Mouse (Mus musculus): ENCODE data around the gene Cbr3. TPM values are rescaled to one million over a fixed set of nuclear protein-coding genes. Genes with fewer than 3 reads are reported as not detected.

Gene Cbr3
- polyA plus RNA-seq (2012; rRNA removed) = 3.4 and 4.6 TPM in 2 replicates

DNA sequence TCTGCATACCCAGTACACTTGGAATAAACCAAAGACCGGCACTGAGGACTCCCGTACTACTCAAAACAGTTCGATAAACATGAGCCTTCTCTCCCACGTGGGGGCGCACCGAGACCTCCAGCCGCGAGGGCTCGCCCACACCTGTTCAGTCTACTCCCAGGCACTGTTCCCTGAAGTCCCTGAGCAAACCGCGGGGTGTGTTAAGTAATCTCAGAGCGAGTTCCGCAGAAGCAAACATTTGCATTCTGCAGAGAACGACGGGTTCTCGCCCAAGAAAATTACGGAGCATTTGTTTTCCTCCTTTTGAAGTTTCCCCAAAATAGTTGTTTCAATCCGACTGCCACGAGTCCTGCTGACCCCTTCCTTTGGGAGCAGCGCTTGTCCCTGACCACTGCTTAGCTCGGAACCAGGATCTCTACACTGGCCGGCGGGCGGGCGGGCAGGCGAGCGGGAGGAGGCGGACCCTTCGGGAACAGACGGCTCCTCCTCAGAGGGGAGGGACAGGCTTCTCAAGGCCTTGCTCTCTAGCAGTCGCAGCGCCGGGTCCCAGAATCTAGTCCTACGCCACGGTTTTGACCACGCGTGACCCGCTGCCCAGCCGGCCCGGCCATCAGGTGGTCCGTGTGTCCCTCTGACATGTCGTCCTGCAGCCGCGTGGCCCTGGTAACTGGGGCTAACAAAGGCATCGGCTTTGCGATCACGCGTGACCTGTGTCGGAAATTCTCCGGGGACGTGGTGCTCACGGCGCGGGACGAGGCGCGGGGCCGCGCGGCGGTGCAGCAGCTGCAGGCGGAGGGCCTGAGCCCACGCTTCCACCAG, at the start of gene Cbr3:
Gene Cbr3 (plus strand): TSS at position 527 of the 819 bp plus-strand sequence.

DNA sequence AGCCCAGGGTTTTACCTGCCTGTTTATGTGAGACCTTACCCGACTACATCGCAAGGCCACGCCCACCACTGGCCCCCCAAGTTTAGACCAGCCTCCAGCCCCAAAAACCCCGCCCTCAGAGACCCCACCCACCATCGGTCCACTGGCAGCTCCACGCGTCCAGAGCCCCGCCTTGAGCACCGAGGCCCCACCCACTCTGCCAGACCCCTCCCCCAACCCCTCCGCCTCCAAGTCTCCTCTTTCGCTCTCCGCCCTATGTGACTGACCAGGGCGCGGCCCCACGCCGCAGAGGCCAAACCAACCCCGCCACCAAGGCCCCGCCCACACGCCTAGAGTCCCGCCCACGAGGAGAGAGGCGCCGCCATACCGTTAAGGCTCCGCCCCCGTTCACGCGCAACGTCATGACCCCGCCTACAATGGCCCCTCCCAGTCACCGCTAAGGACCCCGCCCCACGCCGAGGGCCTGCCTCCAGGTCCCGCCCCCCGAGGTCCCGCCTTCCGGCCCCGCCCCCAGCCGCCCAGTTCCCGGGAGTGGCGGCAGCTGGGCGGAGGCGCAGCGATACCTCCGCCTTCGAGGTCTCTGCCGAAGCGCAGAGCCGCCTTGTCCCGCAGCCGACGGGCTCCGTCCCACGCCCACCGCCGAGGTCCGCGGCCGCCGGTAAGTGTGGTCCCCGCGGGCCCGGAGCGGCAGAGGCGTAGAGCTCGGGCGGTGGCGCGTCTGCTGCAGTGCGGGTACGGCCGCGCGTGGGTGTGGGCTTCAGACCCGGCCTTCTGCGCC, 28.6 kb downstream of the Cbr3 start, which contains the start of gene Dop1b:
Gene Dop1b (plus strand): TSS at position 494 of the 778 bp plus-strand sequence.

Other genes with a start within 250 kb of the Cbr3 start
- gene Setd4, start 79.2 kb upstream of the Cbr3 start, polyA plus RNA-seq (2012; rRNA removed) = 19.9 and 23.2 TPM in 2 replicates
- 173 TPM in 2 replicates for gene Cbr1, start 77.4 kb upstream of the Cbr3 start, polyA plus RNA-seq (2012; rRNA removed)
- not detected in 2 replicates for gene Gm5678, start 55.1 kb upstream of the Cbr3 start, polyA plus RNA-seq (2012; rRNA removed)
- 60.8 and 61.3 TPM in 2 replicates for gene Dop1b, start 28.7 kb downstream of the Cbr3 start, polyA plus RNA-seq (2012; rRNA removed)
- gene Morc3, start 148.9 kb downstream of the Cbr3 start, polyA plus RNA-seq (2012; rRNA removed) = 33.7 and 36.6 TPM in 2 replicates
- 12.7 and 13.5 TPM in 2 replicates for gene Chaf1b, start 200.7 kb downstream of the Cbr3 start, polyA plus RNA-seq (2012; rRNA removed)

Measured in central nervous system, embryonic 18 days (tissue).